Comparison of ENCODE assay signal across 10 mouse cellular contexts in the genomic region with DNA sequence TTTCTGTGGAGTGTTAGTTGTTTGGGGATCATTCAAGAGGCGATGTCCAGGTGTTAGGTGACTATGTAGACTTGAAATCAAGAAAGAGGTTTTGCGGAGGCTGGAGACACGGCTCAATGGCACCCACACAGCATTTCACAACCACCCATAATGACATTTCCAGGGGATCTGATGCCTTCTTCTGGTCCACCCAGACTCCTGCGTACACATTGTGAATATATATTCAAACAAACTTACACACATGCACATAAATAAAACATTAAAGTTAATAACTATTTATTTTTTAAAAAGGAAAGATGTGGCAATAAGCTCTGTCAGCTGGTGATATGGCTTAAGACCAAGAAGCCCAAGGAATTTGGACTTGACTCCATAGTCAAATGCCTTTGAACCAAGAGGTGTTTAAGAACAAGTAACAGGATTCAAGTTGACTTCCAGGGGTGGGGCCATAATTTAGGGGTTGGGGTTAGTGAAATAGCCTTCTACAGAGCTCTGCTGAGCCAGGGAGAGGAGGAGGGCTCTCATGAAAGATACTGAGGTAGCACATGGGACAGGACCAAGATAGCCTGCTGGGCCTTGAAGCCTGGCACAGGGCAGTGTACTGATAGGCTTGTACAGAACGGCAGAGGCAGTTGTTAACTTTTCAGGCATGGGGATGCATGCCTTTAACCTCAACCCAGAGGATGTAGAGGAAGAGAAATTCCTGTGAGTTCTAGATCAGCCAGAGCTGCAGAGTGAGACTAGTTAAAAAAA.
"Had no signal": no experiment of that assay in that cellular context is flagged by ENCODE, and none has a peak within 500 bp of the region (broad histone marks: within the 10 kb centered on the region; RNA-seq: fewer than 3 reads in every experiment).

No protein-coding gene starts in this region.

- ATAC-seq: hindbrain, postnatal 0 days; midbrain, embryonic 13.5 days had no signal

- H3K36me3 ChIP-seq: limb, embryonic 12.5 days; midbrain, embryonic 13.5 days; stomach, embryonic 15.5 days had no signal

- H3K4me2 ChIP-seq: limb, embryonic 12.5 days; midbrain, embryonic 13.5 days; stomach, embryonic 15.5 days had no signal

- DNase-seq: kidney, adult 11 months; right cerebral cortex, postnatal 14 days; thymus, adult 2 months; thymus, postnatal 25 days had no signal

- H3K27me3 ChIP-seq: stomach, embryonic 15.5 days had no signal

- H3K27ac ChIP-seq: hindbrain, postnatal 0 days; limb, embryonic 12.5 days; liver, embryonic 14.5 days; macrophage; midbrain, embryonic 13.5 days; stomach, embryonic 15.5 days had no signal

- H3K4me1 ChIP-seq: limb, embryonic 12.5 days; midbrain, embryonic 13.5 days; stomach, embryonic 15.5 days had no signal

- H3K9ac ChIP-seq: limb, embryonic 12.5 days; liver, embryonic 14.5 days; midbrain, embryonic 13.5 days; stomach, embryonic 15.5 days had no signal

- H3K4me3 ChIP-seq: limb, embryonic 12.5 days; midbrain, embryonic 13.5 days; stomach, embryonic 15.5 days had no signal

- H3K9me3 ChIP-seq: limb, embryonic 12.5 days; midbrain, embryonic 13.5 days; stomach, embryonic 15.5 days had no signal
